Mouse (Mus musculus): ENCODE results near the gene Ptrhd1. TPM values are rescaled to one million over a fixed set of nuclear protein-coding genes. Genes with fewer than 3 reads are reported as not detected.

Gene Ptrhd1
- 5.7 and 6.2 TPM in 2 replicates for polyA plus RNA-seq (2014; fragmentation: Nextera tagmentation; extraction: Ambion mirVana)

GRCm38 (mm10) chr12:4233572-4234508 is at the start of gene Ptrhd1, which contains the start of gene Cenpo:
Ptrhd1 (plus strand) TSS chr12:4234027.
Cenpo (minus strand) TSS chr12:4234294.
- peaks cover 17% of the 10 kb centered on the region for H3K36me3 ChIP-seq (ENCODE audit: control insufficient read depth, insufficient read depth, low read length)
- WGBS, result under 1% methylated on average over 50 of the region's 50 CpGs

GRCm38 (mm10) chr12:4184648-4185047 is 49.2 kb upstream of the Ptrhd1 start:
- no peak overlapping the region for H3K27ac ChIP-seq (ENCODE audit: low read depth, low read length)
- no peaks in the 10 kb centered on the region for H3K36me3 ChIP-seq (ENCODE audit: control insufficient read depth, insufficient read depth, low read length)
- H3K27me3 ChIP-seq (replicated peaks; ENCODE audit: control insufficient read depth, insufficient read depth, low read length), result no peaks in the 10 kb centered on the region
- WGBS, result 83% methylated on average over 2 of the region's 2 CpGs
- 0 out of 2 replicates have a peak, but pooled peaks cover 4% of the 10 kb centered on the region for H3K4me1 ChIP-seq (ENCODE audit: control insufficient read depth, insufficient read depth, low read length)
- no peak overlapping the region for H3K4me2 ChIP-seq (ENCODE audit: low read length)
- DNase-seq (ENCODE audit: low spot score), result no peak
- H3K4me3 ChIP-seq (ENCODE audit: low read depth, low read length), result no peak overlapping the region
- H3K9me3 ChIP-seq (replicated peaks; ENCODE audit: control insufficient read depth, low read length), result no peaks in the 10 kb centered on the region
- H3K9ac ChIP-seq (ENCODE audit: low read length), result no peak overlapping the region
- ATAC-seq, result no peak

More at GRCm38 (mm10) chr12:4233572-4234508, at the start of gene Ptrhd1, which contains the start of gene Cenpo:
- Histone ChIP-seq H3K27me3 (replicated peaks; ENCODE audit: control insufficient read depth, insufficient read depth, low read length) (no peaks in the 10 kb centered on the region), H3K27ac (ENCODE audit: low read depth, low read length) (peak within 1 kb of the TSS; percentile 82), H3K4me3 (ENCODE audit: low read depth, low read length) (peak within 1 kb of the TSS; percentile 63), H3K4me1 (ENCODE audit: control insufficient read depth, insufficient read depth, low read length) (peaks cover 10% of the 10 kb centered on the region), H3K4me2 (ENCODE audit: low read length) (peak within 1 kb of the TSS; percentile 71), H3K9me3 (replicated peaks; ENCODE audit: control insufficient read depth, low read length) (no peaks in the 10 kb centered on the region), H3K9ac (ENCODE audit: low read length) (peak within 1 kb of the TSS; percentile 66)
- ATAC-seq (peak; percentile 99), DNase-seq (ENCODE audit: low spot score) (peak; percentile 98)

- no peak overlapping the region for H3K4me2 ChIP-seq (ENCODE audit: low read length)
- WGBS, result 30% methylated on average over 14 of the region's 14 CpGs
- peak; percentile 71 for DNase-seq (ENCODE audit: low spot score)
- H3K4me3 ChIP-seq (ENCODE audit: low read depth, low read length), result no peak overlapping the region
- no peaks in the 10 kb centered on the region for H3K27me3 ChIP-seq (replicated peaks; ENCODE audit: control insufficient read depth, insufficient read depth, low read length)
- no peak overlapping the region for H3K9ac ChIP-seq (ENCODE audit: low read length)
- H3K27ac ChIP-seq (ENCODE audit: low read depth, low read length), result no peak overlapping the region
- H3K36me3 ChIP-seq (ENCODE audit: control insufficient read depth, insufficient read depth, low read length), result no peaks in the 10 kb centered on the region
- peak; percentile 83 for ATAC-seq
- no peaks in the 10 kb centered on the region for H3K9me3 ChIP-seq (replicated peaks; ENCODE audit: control insufficient read depth, low read length)
- H3K4me1 ChIP-seq (ENCODE audit: control insufficient read depth, insufficient read depth, low read length), result 0 out of 2 replicates have a peak, but pooled peaks cover 4% of the 10 kb centered on the region
Observed at GRCm38 (mm10) chr12:4188171-4189059, 45.4 kb upstream of the Ptrhd1 start.

GRCm38 (mm10) chr12:4189060-4189447 is 44.8 kb upstream of the Ptrhd1 start:
- Histone ChIP-seq H3K9ac (ENCODE audit: low read length) (no peak overlapping the region), H3K4me2 (ENCODE audit: low read length) (no peak overlapping the region), H3K27ac (ENCODE audit: low read depth, low read length) (no peak overlapping the region), H3K9me3 (replicated peaks; ENCODE audit: control insufficient read depth, low read length) (no peaks in the 10 kb centered on the region), H3K4me1 (ENCODE audit: control insufficient read depth, insufficient read depth, low read length) (0 out of 2 replicates have a peak, but pooled peaks cover 4% of the 10 kb centered on the region), H3K27me3 (replicated peaks; ENCODE audit: control insufficient read depth, insufficient read depth, low read length) (no peaks in the 10 kb centered on the region), H3K36me3 (ENCODE audit: control insufficient read depth, insufficient read depth, low read length) (no peaks in the 10 kb centered on the region), H3K4me3 (ENCODE audit: low read depth, low read length) (no peak overlapping the region)
- ATAC-seq, result no peak
- 45% methylated on average over 5 of the region's 5 CpGs for WGBS
- DNase-seq (ENCODE audit: low spot score), result no peak

- Histone ChIP-seq H3K4me1 (ENCODE audit: control insufficient read depth, insufficient read depth, low read length) (0 out of 2 replicates have a peak, but pooled peaks cover 4% of the 10 kb centered on the region), H3K4me3 (ENCODE audit: low read depth, low read length) (no peak overlapping the region), H3K9ac (ENCODE audit: low read length) (no peak overlapping the region), H3K4me2 (ENCODE audit: low read length) (no peak overlapping the region), H3K9me3 (replicated peaks; ENCODE audit: control insufficient read depth, low read length) (no peaks in the 10 kb centered on the region), H3K36me3 (ENCODE audit: control insufficient read depth, insufficient read depth, low read length) (peaks cover 5% of the 10 kb centered on the region; the same call in 1 of the 2 replicates), H3K27ac (ENCODE audit: low read depth, low read length) (no peak overlapping the region), H3K27me3 (replicated peaks; ENCODE audit: control insufficient read depth, insufficient read depth, low read length) (no peaks in the 10 kb centered on the region)
- DNase-seq (ENCODE audit: low spot score) (no peak), ATAC-seq (no peak)
- WGBS, result 89% methylated on average over 6 of the region's 6 CpGs
Observed at GRCm38 (mm10) chr12:4192514-4192913, 41.3 kb upstream of the Ptrhd1 start.

- H3K27ac ChIP-seq (ENCODE audit: low read depth, low read length), result no peak overlapping the region
- no peaks in the 10 kb centered on the region for H3K27me3 ChIP-seq (replicated peaks; ENCODE audit: control insufficient read depth, insufficient read depth, low read length)
- ATAC-seq (no peak), DNase-seq (ENCODE audit: low spot score) (peak; percentile 45)
- H3K4me3 ChIP-seq (ENCODE audit: low read depth, low read length), result no peak overlapping the region
- no peak overlapping the region for H3K4me2 ChIP-seq (ENCODE audit: low read length)
- 0 out of 2 replicates have a peak, but pooled peaks cover 3% of the 10 kb centered on the region for H3K4me1 ChIP-seq (ENCODE audit: control insufficient read depth, insufficient read depth, low read length)
- H3K9ac ChIP-seq (ENCODE audit: low read length), result no peak overlapping the region
- no peaks in the 10 kb centered on the region for H3K9me3 ChIP-seq (replicated peaks; ENCODE audit: control insufficient read depth, low read length)
- peaks cover 10% of the 10 kb centered on the region; the same call in 1 of the 2 replicates for H3K36me3 ChIP-seq (ENCODE audit: control insufficient read depth, insufficient read depth, low read length)
- 75% methylated on average over 10 of the region's 10 CpGs for WGBS
Observed at GRCm38 (mm10) chr12:4193025-4193740, 40.6 kb upstream of the Ptrhd1 start.

- Histone ChIP-seq H3K4me2 (ENCODE audit: low read length) (no peak overlapping the region), H3K4me1 (ENCODE audit: control insufficient read depth, insufficient read depth, low read length) (no peaks in the 10 kb centered on the region), H3K27ac (ENCODE audit: low read depth, low read length) (no peak overlapping the region), H3K27me3 (replicated peaks; ENCODE audit: control insufficient read depth, insufficient read depth, low read length) (no peaks in the 10 kb centered on the region), H3K36me3 (ENCODE audit: control insufficient read depth, insufficient read depth, low read length) (peaks cover 24% of the 10 kb centered on the region; the same call in 1 of the 2 replicates), H3K4me3 (ENCODE audit: low read depth, low read length) (no peak overlapping the region), H3K9me3 (replicated peaks; ENCODE audit: control insufficient read depth, low read length) (no peaks in the 10 kb centered on the region), H3K9ac (ENCODE audit: low read length) (no peak overlapping the region)
- ATAC-seq (no peak), DNase-seq (ENCODE audit: low spot score) (no peak)
- 93% methylated on average over 14 of the region's 14 CpGs for WGBS
Observed at GRCm38 (mm10) chr12:4194643-4195042, 39.2 kb upstream of the Ptrhd1 start.

GRCm38 (mm10) chr12:4198702-4199101 is 35.1 kb upstream of the Ptrhd1 start:
- Histone ChIP-seq H3K4me3 (ENCODE audit: low read depth, low read length) (no peak overlapping the region), H3K27ac (ENCODE audit: low read depth, low read length) (no peak overlapping the region), H3K9ac (ENCODE audit: low read length) (no peak overlapping the region), H3K36me3 (ENCODE audit: control insufficient read depth, insufficient read depth, low read length) (peaks cover 24% of the 10 kb centered on the region; the same call in 1 of the 2 replicates), H3K27me3 (replicated peaks; ENCODE audit: control insufficient read depth, insufficient read depth, low read length) (no peaks in the 10 kb centered on the region), H3K9me3 (replicated peaks; ENCODE audit: control insufficient read depth, low read length) (no peaks in the 10 kb centered on the region), H3K4me1 (ENCODE audit: control insufficient read depth, insufficient read depth, low read length) (no peaks in the 10 kb centered on the region), H3K4me2 (ENCODE audit: low read length) (no peak overlapping the region)
- DNase-seq (ENCODE audit: low spot score) (no peak), ATAC-seq (no peak)
- 90% methylated on average over 4 of the region's 4 CpGs for WGBS
